25 mouse cellular contexts compared by ENCODE assay signal in the genomic region with DNA sequence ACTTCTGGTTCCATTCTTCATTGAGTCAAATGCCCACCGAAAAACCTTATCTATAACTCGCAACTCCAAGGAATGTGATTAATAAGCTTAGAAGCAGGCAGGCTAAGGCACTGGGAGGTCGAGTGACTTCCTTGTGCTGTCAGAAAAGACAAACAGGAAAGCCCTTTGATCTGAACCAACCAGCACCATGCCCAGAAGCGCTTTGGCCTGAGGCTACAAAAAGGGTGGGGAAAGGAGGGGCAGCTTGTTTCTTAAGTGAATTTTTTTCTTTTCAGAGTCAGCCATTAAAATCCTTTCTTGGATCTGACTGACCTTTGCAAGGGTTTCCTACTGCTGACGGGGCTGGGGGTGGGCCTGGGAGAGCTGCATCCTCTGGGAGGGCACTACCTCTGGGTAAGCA. TPM values are rescaled to one million over a fixed set of nuclear protein-coding genes. Genes with fewer than 3 reads are reported as not detected.
DNase-seq lines count a peak whose midpoint lies in the region; ATAC-seq and TF ChIP-seq lines count a peak whose summit lies in the region.
"Had no signal": no experiment of that assay in that cellular context is flagged by ENCODE, and none has a peak within 500 bp of the region (broad histone marks: within the 10 kb centered on the region; RNA-seq: fewer than 3 reads in every experiment).

No protein-coding gene starts in this region.

- no peak for TF ChIP-seq POLR2A in lung, adult 2 months (IDR thresholded peaks at IDR 0.05; ENCODE audit: borderline replicate concordance, extremely low read depth, low read depth, low read length)
- TF ChIP-seq POLR2A in heart, adult 2 months (IDR thresholded peaks at IDR 0.05; ENCODE audit: insufficient read depth, low read depth, low read length) = no peak

- no peak overlapping the region for H3K4me3 ChIP-seq in forebrain, embryonic 10.5 days
- H3K4me3 ChIP-seq in forebrain, postnatal 0 days (ENCODE audit: low read depth, low read length) = no peak overlapping the region
- H3K4me3 ChIP-seq in lung, embryonic 14.5 days (ENCODE audit: low read depth, low read length) = no peak overlapping the region
- no peak overlapping the region for H3K4me3 ChIP-seq in lung, adult 2 months (replicated peaks; ENCODE audit: extremely low read depth, low read depth, low read length)
- no peak overlapping the region for H3K4me3 ChIP-seq in heart, adult 2 months
- H3K4me3 ChIP-seq: embryonic facial prominence, embryonic 15.5 days; hindbrain, embryonic 13.5 days; limb, embryonic 12.5 days; liver, embryonic 13.5 days; neural tube, embryonic 12.5 days had no signal

- ATAC-seq in forebrain, postnatal 0 days = no peak
- peak; percentile 55; the same call in 1 of the 2 replicates for ATAC-seq in lung, embryonic 14.5 days (ENCODE audit: insufficient read depth)
- ATAC-seq: inflammation-experienced regulatory T-cells, adult 6 months had no signal

- no peak overlapping the region for H3K9ac ChIP-seq in forebrain, postnatal 0 days
- no peak overlapping the region for H3K9ac ChIP-seq in lung, embryonic 14.5 days
- H3K9ac ChIP-seq in heart, adult 2 months (ENCODE audit: low read depth, low read length) = no peak overlapping the region
- H3K9ac ChIP-seq: embryonic facial prominence, embryonic 15.5 days; hindbrain, embryonic 13.5 days; limb, embryonic 12.5 days; liver, embryonic 13.5 days; neural tube, embryonic 12.5 days had no signal

- TF ChIP-seq EP300 in heart, adult 2 months (IDR thresholded peaks at IDR 0.05; ENCODE audit: insufficient read depth, low read depth, low read length) = no peak

- intact Hi-C loops in heart, adult 2 months (cut with DNase I) = no loop called here

- peaks cover 30% of the 10 kb centered on the region for H3K4me1 ChIP-seq in forebrain, embryonic 10.5 days
- peaks cover 10% of the 10 kb centered on the region; the same call in 1 of the 2 replicates for H3K4me1 ChIP-seq in forebrain, postnatal 0 days (ENCODE audit: insufficient read depth)
- H3K4me1 ChIP-seq in lung, embryonic 14.5 days (ENCODE audit: insufficient read depth) = peaks cover 16% of the 10 kb centered on the region
- no peaks in the 10 kb centered on the region for H3K4me1 ChIP-seq in lung, adult 2 months (ENCODE audit: control insufficient read depth, insufficient read depth, low read length)
- H3K4me1 ChIP-seq in heart, adult 2 months (ENCODE audit: control insufficient read depth, insufficient read depth, low read length) = no peaks in the 10 kb centered on the region

- H3K27ac ChIP-seq in forebrain, embryonic 10.5 days = peak overlapping the region; percentile 31; the same call in 1 of the 2 replicates
- H3K27ac ChIP-seq in forebrain, postnatal 0 days (ENCODE audit: low read depth, low read length) = no peak overlapping the region
- no peak overlapping the region for H3K27ac ChIP-seq in lung, embryonic 14.5 days (ENCODE audit: low read depth)
- no peak overlapping the region for H3K27ac ChIP-seq in heart, adult 2 months
- H3K27ac ChIP-seq: embryonic facial prominence, embryonic 15.5 days; limb, embryonic 12.5 days; liver, embryonic 13.5 days; neural tube, embryonic 12.5 days had no signal

- no peaks in the 10 kb centered on the region for H3K9me3 ChIP-seq in forebrain, embryonic 10.5 days
- H3K9me3 ChIP-seq in forebrain, postnatal 0 days (ENCODE audit: low read length) = no peaks in the 10 kb centered on the region
- H3K9me3 ChIP-seq in lung, embryonic 14.5 days (ENCODE audit: low read depth, low read length) = no peaks in the 10 kb centered on the region
- H3K9me3 ChIP-seq: embryonic facial prominence, embryonic 15.5 days; hindbrain, embryonic 13.5 days; limb, embryonic 12.5 days; liver, embryonic 13.5 days; neural tube, embryonic 12.5 days had no signal

- WGBS in forebrain, embryonic 10.5 days = 63% methylated on average over 5 of the region's 5 CpGs
- WGBS in forebrain, postnatal 0 days = 67% methylated on average over 5 of the region's 5 CpGs
- 18% methylated on average over 5 of the region's 5 CpGs for WGBS in lung, embryonic 14.5 days
- 24% methylated on average over 5 of the region's 5 CpGs for WGBS in lung, adult 2 months
- WGBS in heart, adult 2 months = 60% methylated on average over 5 of the region's 5 CpGs

- H3K79me2 ChIP-seq in heart, adult 2 months (replicated peaks; ENCODE audit: control insufficient read depth, insufficient read depth, low read length) = no peaks in the 10 kb centered on the region

- H3K36me3 ChIP-seq in forebrain, embryonic 10.5 days (replicated peaks) = peaks cover 84% of the 10 kb centered on the region
- peaks cover 8% of the 10 kb centered on the region for H3K36me3 ChIP-seq in forebrain, postnatal 0 days (ENCODE audit: insufficient read depth)
- peaks cover 13% of the 10 kb centered on the region; the same call in 1 of the 2 replicates for H3K36me3 ChIP-seq in lung, embryonic 14.5 days (ENCODE audit: insufficient read depth)
- H3K36me3 ChIP-seq in heart, adult 2 months (ENCODE audit: control insufficient read depth, insufficient read depth, low read length) = no peaks in the 10 kb centered on the region
- H3K36me3 ChIP-seq: liver, embryonic 13.5 days had no signal

- no peak overlapping the region for H3K4me2 ChIP-seq in forebrain, postnatal 0 days (ENCODE audit: low read depth)
- no peak overlapping the region for H3K4me2 ChIP-seq in lung, embryonic 14.5 days
- H3K4me2 ChIP-seq: embryonic facial prominence, embryonic 15.5 days; heart, embryonic 11.5 days; hindbrain, embryonic 13.5 days; limb, embryonic 12.5 days; liver, embryonic 13.5 days; midbrain, embryonic 11.5 days; neural tube, embryonic 12.5 days had no signal

- no peak for DNase-seq in forebrain, embryonic 10.5 days (ENCODE audit: extremely low spot score, low spot score)
- DNase-seq in forebrain, postnatal 0 days = no peak
- DNase-seq in lung, embryonic 14.5 days = peak; percentile 69
- DNase-seq in lung, adult 2 months = no peak
- DNase-seq in WW6 (ENCODE audit: low read depth, low spot score) = peak; percentile 28
- DNase-seq in lung, postnatal 36 days = peak; percentile 30
- DNase-seq in heart, adult 2 months = no peak
- DNase-seq: adrenal gland, adult 8-10 months; cerebellum, adult 11 months; cerebellum, postnatal 10 days; gastrocnemius, postnatal 36 days; heart, postnatal 10 days; kidney, adult 9 months; kidney, postnatal 4 days; liver, embryonic 13.5 days; right cerebral cortex, adult 18-20 months; thymus, postnatal 25 days had no signal

- no peaks in the 10 kb centered on the region for H3K27me3 ChIP-seq in forebrain, embryonic 10.5 days (ENCODE audit: poor library complexity, severe bottlenecking)
- H3K27me3 ChIP-seq in forebrain, postnatal 0 days (ENCODE audit: insufficient read depth, low read length) = no peaks in the 10 kb centered on the region
- H3K27me3 ChIP-seq in lung, embryonic 14.5 days (ENCODE audit: insufficient read depth, low read length) = no peaks in the 10 kb centered on the region
- H3K27me3 ChIP-seq in heart, adult 2 months (ENCODE audit: control insufficient read depth, insufficient read depth, low read length) = no peaks in the 10 kb centered on the region
- H3K27me3 ChIP-seq: CH12.LX; embryonic facial prominence, embryonic 15.5 days; limb, embryonic 12.5 days; liver, embryonic 13.5 days; neural tube, embryonic 12.5 days had no signal

- TF ChIP-seq CTCF in forebrain, postnatal 0 days (IDR thresholded peaks at IDR 0.05; ENCODE audit: low read depth) = no peak
- no peak for TF ChIP-seq CTCF in lung, embryonic 14.5 days (IDR thresholded peaks at IDR 0.05; ENCODE audit: low read depth)
- TF ChIP-seq CTCF in lung, adult 2 months (IDR thresholded peaks at IDR 0.05; ENCODE audit: insufficient read depth, low read length) = no peak
- TF ChIP-seq CTCF in heart, adult 2 months (IDR thresholded peaks at IDR 0.05) = no peak

RNA-seq across cellular contexts. Expression of a gene that starts 49.1 kb away (rescaled TPM):
- 28.0 and 30.0 TPM in 2 replicates for polyA plus RNA-seq in forebrain, embryonic 10.5 days (2016; fragmentation: Nextera tagmentation; extraction: Ambion mirVana)
- total RNA-seq in forebrain, postnatal 0 days (2014; rRNA removed) = 15.7 and 17.2 TPM in 2 replicates
- 14.8 and 18.2 TPM in 2 replicates for polyA plus RNA-seq in forebrain, postnatal 0 days (2015; fragmentation: Nextera tagmentation; extraction: Ambion mirVana)
- polyA plus RNA-seq in lung, embryonic 14.5 days (2014; fragmentation: Nextera tagmentation; extraction: Ambion mirVana) = 20.4 and 25.4 TPM in 2 replicates
- polyA plus RNA-seq in lung, adult 2 months (2012; rRNA removed) = 1.5 and 2.2 TPM in 2 replicates
- total RNA-seq in heart, adult 2 months (2021) = 10 to 100 TPM; 17.5 to 18.9 TPM
- 4.1 and 9.1 TPM in 2 replicates for polyA plus RNA-seq in heart, adult 2 months (2012; rRNA removed)

Comparison
In these comparisons a context has a peak if more than half of its experiments do, and no peak if none do; other contexts are left out.
1. DNase-seq: peak in lung, embryonic 14.5 days (single experiment), WW6 (single experiment) and lung, postnatal 36 days (single experiment); none in forebrain, embryonic 10.5 days (single experiment), forebrain, postnatal 0 days (single experiment), lung, adult 2 months (single experiment) and heart, adult 2 months (0 of 2).